Mouse (Mus musculus): ENCODE measurements around the gene Abca7. TPM values are rescaled to one million over a fixed set of nuclear protein-coding genes. Genes with fewer than 3 reads are reported as not detected.

The Abca7 gene
- polyA plus RNA-seq, 1 experiment from 2014 or later: 3.4 TPM

DNA sequence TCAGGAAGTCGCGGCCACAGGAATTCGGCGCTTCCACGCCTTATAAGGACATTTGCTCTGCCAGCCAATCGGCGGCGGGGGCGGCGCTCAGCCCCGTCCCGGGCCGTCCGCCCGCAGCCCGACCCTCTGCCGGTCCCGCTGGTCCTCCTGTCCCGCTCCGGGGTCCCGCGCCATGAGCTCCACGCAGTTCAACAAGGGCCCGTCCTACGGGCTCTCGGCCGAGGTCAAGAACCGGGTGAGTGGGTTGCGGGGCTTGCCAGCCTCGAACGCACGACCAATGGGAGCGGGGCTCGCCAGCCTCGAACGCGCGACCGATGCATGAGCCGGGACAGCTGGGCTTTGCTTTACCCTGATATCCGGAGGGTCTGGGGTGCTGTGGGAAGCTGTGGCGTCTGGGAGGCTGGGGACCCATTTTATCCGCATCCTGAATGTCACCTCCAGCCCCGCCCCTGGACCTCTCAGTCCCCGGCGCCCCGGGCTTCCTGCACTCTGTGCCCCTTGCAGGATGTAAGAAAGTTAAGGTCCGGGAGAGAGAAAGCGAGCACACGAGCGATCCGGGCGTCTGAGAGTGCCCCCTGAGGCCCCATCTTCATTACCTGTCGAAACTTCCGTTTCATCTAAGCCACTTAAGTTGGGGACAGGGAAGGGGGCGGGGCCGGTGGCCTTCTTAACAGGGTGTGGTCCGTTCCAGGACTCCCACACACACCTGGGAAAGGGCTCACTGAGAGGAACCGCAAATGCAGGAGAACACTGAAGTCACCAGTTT lies 7.6 kb upstream of the Abca7 start, which contains the start of gene Cnn2:
Gene Cnn2 (plus strand): TSS at position 79 of the 766 bp plus-strand sequence.
- Histone ChIP-seq H3K4me2 (ENCODE audit: low read depth, low read length) (peak within 1 kb of the TSS; percentile 78), H3K36me3 (ENCODE audit: control insufficient read depth, insufficient read depth, low read length) (peaks cover 8% of the 10 kb centered on the region), H3K4me1 (ENCODE audit: control insufficient read depth, insufficient read depth, low read length) (peaks cover 44% of the 10 kb centered on the region), H3K9ac (ENCODE audit: low read depth, low read length) (peak within 1 kb of the TSS; percentile 82), H3K27ac (ENCODE audit: low read length) (peak within 1 kb of the TSS; percentile 96), H3K4me3 (ENCODE audit: low read length) (peak within 1 kb of the TSS; percentile 77), H3K27me3 (replicated peaks; ENCODE audit: control insufficient read depth, insufficient read depth, low read length) (no peaks in the 10 kb centered on the region), H3K9me3 (ENCODE audit: control insufficient read depth, low read length) (peaks cover 3% of the 10 kb centered on the region)
- under 1% methylated on average over 59 of the region's 59 CpGs for WGBS
- peak; percentile 10; the same call in 1 of the 2 replicates for ATAC-seq

DNA sequence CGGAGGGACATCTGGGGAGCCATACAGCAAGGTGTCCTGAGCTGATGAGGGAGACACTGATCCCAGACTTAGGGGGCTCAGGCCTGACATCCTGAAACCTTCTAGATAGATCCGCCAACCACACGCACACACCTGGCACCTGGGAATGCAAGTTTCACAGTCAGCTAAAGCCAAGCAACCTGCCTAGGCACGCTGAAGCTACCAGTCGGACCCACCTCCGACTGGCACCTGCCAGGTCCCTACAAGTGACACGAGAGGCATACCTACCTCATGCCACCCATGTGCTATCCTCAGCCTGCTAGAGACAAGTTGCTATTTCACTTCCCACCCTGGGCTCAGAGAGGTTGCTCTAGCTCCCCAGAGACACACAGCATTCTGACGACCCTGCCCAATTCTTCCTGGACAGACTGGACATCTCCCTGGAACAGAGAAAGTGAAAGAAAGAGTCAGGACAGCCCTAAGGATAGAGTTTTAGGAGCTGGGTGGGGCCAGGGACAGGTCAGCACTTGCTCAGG lies 7.0 kb upstream of the Abca7 start:
- Histone ChIP-seq H3K4me2 (ENCODE audit: low read depth, low read length) (peak overlapping the region; percentile 78), H3K4me3 (ENCODE audit: low read length) (peak overlapping the region; percentile 77), H3K27me3 (replicated peaks; ENCODE audit: control insufficient read depth, insufficient read depth, low read length) (no peaks in the 10 kb centered on the region), H3K4me1 (ENCODE audit: control insufficient read depth, insufficient read depth, low read length) (peaks cover 44% of the 10 kb centered on the region), H3K27ac (ENCODE audit: low read length) (peak overlapping the region; percentile 96), H3K9me3 (ENCODE audit: control insufficient read depth, low read length) (peaks cover 3% of the 10 kb centered on the region), H3K36me3 (ENCODE audit: control insufficient read depth, insufficient read depth, low read length) (peaks cover 9% of the 10 kb centered on the region), H3K9ac (ENCODE audit: low read depth, low read length) (peak overlapping the region; percentile 82)
- ATAC-seq: no peak
- WGBS: 29% methylated on average over 8 of the region's 8 CpGs

DNA sequence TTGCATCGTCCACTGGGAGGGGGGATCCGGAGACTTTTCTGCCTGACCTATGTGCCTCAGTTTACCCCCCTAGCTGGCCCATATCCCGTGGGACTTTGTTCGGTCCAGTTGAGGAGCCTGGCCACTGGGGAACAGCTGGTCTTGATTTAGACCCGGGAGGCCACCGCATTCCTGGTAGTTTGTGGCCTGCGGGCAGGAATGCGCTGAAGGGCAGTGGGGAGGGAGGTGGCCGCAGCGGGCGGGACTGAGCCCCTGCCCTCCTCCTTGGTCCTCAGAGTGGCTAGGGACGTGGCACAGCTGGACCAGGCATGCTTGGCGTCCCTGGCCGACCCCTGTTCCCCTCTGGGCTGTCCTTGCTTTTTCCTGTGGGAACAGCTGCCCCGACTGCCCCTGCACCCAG lies 6.4 kb upstream of the Abca7 start:
- H3K4me2 ChIP-seq (ENCODE audit: low read depth, low read length): peak overlapping the region; percentile 78
- H3K9ac ChIP-seq (ENCODE audit: low read depth, low read length): peak overlapping the region; percentile 82
- ATAC-seq: no peak
- 34% methylated on average over 15 of the region's 15 CpGs for WGBS
- peak overlapping the region; percentile 96 for H3K27ac ChIP-seq (ENCODE audit: low read length)
- peak overlapping the region; percentile 77 for H3K4me3 ChIP-seq (ENCODE audit: low read length)
- no peaks in the 10 kb centered on the region for H3K27me3 ChIP-seq (replicated peaks; ENCODE audit: control insufficient read depth, insufficient read depth, low read length)
- peaks cover 44% of the 10 kb centered on the region for H3K4me1 ChIP-seq (ENCODE audit: control insufficient read depth, insufficient read depth, low read length)
- peaks cover 9% of the 10 kb centered on the region for H3K36me3 ChIP-seq (ENCODE audit: control insufficient read depth, insufficient read depth, low read length)
- peaks cover 3% of the 10 kb centered on the region for H3K9me3 ChIP-seq (ENCODE audit: control insufficient read depth, low read length)

DNA sequence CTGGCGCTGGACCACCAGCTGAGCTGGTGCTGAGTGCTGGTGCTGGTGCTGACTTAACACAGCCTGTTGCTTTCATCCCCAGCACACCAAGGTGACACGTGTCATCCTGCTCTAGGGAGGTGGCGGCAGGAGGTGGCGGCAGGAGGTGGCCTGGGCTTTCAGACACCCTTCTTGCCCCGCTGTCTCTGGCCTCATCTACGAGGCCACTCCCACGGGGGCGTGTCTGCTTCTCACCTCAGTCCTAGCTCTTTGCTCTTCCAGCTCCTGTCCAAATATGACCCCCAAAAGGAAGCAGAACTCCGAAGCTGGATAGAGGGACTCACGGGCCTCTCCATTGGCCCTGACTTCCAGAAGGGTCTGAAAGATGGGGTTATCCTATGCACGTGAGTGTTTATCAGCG lies 5.2 kb upstream of the Abca7 start:
- no peak for ATAC-seq
- Histone ChIP-seq H3K4me2 (ENCODE audit: low read depth, low read length) (peak overlapping the region; percentile 26; the same call in 1 of the 2 replicates), H3K4me3 (ENCODE audit: low read length) (peak overlapping the region; percentile 26; the same call in 1 of the 2 replicates), H3K4me1 (ENCODE audit: control insufficient read depth, insufficient read depth, low read length) (peaks cover 41% of the 10 kb centered on the region), H3K27me3 (replicated peaks; ENCODE audit: control insufficient read depth, insufficient read depth, low read length) (no peaks in the 10 kb centered on the region), H3K36me3 (ENCODE audit: control insufficient read depth, insufficient read depth, low read length) (peaks cover 9% of the 10 kb centered on the region), H3K9me3 (ENCODE audit: control insufficient read depth, low read length) (peaks cover 3% of the 10 kb centered on the region), H3K27ac (ENCODE audit: low read length) (no peak overlapping the region), H3K9ac (ENCODE audit: low read depth, low read length) (no peak overlapping the region)
- 73% methylated on average over 12 of the region's 12 CpGs for WGBS

DNA sequence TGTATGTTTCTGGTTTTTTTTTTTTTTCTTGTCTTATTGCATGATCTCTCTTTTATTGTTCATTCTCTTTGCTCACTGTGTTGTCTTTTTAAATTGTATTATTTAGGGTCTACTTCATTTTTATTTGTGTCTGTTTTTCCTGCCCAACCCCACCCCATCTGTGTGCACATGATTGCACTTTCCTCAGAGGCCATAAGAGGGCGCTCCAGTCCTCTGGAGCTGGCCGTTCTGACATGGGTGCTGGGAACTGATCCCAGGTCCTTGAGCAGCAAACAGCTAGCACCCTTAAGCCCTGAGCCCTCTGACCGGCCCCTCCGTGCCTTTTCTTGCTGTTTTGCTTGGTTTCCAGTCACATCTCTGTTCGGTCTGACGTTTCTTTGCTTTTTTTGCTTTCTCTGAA lies 4.7 kb upstream of the Abca7 start:
- no peak overlapping the region; the same call in 1 of the 2 replicates for H3K4me3 ChIP-seq (ENCODE audit: low read length)
- peaks cover 9% of the 10 kb centered on the region for H3K36me3 ChIP-seq (ENCODE audit: control insufficient read depth, insufficient read depth, low read length)
- H3K4me1 ChIP-seq (ENCODE audit: control insufficient read depth, insufficient read depth, low read length): peaks cover 36% of the 10 kb centered on the region
- 0 out of 2 replicates have a peak overlapping the region, but pooled peaks have one; percentile 26 for H3K4me2 ChIP-seq (ENCODE audit: low read depth, low read length)
- H3K9ac ChIP-seq (ENCODE audit: low read depth, low read length): no peak overlapping the region
- H3K9me3 ChIP-seq (ENCODE audit: control insufficient read depth, low read length): peaks cover 3% of the 10 kb centered on the region
- no peaks in the 10 kb centered on the region for H3K27me3 ChIP-seq (replicated peaks; ENCODE audit: control insufficient read depth, insufficient read depth, low read length)
- WGBS: 88% methylated on average over 6 of the region's 6 CpGs
- no peak overlapping the region for H3K27ac ChIP-seq (ENCODE audit: low read length)
- no peak for ATAC-seq

DNA sequence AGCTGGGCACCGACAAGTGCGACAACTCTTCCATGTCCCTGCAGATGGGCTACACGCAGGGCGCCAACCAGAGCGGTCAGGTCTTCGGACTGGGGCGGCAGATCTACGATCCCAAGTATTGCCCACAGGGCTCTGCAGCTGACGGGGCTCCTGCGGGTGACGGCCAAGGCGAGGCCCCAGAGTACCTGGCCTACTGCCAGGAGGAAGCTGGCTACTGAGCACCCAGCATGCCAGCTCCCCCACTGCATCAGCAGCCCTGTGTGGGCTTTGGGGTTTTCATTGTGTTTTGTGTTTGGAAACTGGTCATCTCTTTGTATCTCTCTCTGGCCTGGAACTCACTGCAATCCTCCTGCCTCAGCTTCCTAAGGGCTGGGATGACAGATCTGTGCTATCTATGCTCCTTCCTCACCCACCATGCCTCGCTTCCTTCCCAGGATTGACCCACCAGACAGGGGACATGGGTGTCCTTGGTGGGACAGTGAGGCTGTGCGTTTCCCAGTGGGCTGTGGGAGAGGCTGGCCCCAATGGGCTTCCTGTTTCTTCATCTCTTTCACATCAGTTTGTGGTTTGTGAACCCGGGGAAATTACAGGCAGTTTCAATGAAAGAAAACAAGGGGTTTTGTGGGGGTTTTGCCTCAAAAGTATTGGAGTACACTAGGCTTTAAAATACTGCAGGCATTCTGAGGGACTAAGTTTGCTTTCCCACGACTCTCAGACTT lies 1.7 kb upstream of the Abca7 start:
- no peak for ATAC-seq
- H3K4me1 ChIP-seq (ENCODE audit: control insufficient read depth, insufficient read depth, low read length): peaks cover 17% of the 10 kb centered on the region
- H3K36me3 ChIP-seq (ENCODE audit: control insufficient read depth, insufficient read depth, low read length): peaks cover 9% of the 10 kb centered on the region
- no peak overlapping the region for H3K9ac ChIP-seq (ENCODE audit: low read depth, low read length)
- no peak overlapping the region for H3K27ac ChIP-seq (ENCODE audit: low read length)
- no peak overlapping the region for H3K4me2 ChIP-seq (ENCODE audit: low read depth, low read length)
- peaks cover 3% of the 10 kb centered on the region for H3K9me3 ChIP-seq (ENCODE audit: control insufficient read depth, low read length)
- H3K27me3 ChIP-seq (replicated peaks; ENCODE audit: control insufficient read depth, insufficient read depth, low read length): no peaks in the 10 kb centered on the region
- 81% methylated on average over 16 of the region's 16 CpGs for WGBS
- no peak overlapping the region for H3K4me3 ChIP-seq (ENCODE audit: low read length)

DNA sequence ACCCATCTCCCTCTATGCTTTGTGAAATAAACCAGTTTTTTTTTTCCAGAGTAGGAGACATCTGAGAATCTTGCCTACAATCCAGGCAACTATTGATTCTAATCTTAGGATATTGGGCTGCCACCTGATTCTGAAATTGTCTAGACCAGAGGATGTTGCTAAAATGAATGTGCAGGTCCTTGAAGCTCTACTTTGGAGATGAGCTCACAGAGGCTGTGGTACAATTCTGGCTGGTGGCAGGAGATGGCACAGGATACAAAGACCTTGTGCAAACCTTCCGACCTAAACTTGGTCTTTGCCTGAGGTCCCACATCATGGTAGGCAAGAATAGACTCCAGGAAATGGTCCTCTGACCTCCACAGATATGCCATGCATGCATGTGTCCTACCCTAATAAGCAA lies 658 bp upstream of the Abca7 start:
- H3K36me3 ChIP-seq (ENCODE audit: control insufficient read depth, insufficient read depth, low read length): peaks cover 9% of the 10 kb centered on the region
- peaks cover 11% of the 10 kb centered on the region for H3K4me1 ChIP-seq (ENCODE audit: control insufficient read depth, insufficient read depth, low read length)
- 66% methylated on average over 1 of the region's 1 CpGs for WGBS
- no peak overlapping the region for H3K4me3 ChIP-seq (ENCODE audit: low read length)
- H3K9me3 ChIP-seq (ENCODE audit: control insufficient read depth, low read length): peaks cover 3% of the 10 kb centered on the region
- H3K27me3 ChIP-seq (replicated peaks; ENCODE audit: control insufficient read depth, insufficient read depth, low read length): no peaks in the 10 kb centered on the region
- no peak overlapping the region for H3K4me2 ChIP-seq (ENCODE audit: low read depth, low read length)
- H3K27ac ChIP-seq (ENCODE audit: low read length): peak overlapping the region; percentile 17; the same call in 1 of the 2 replicates
- ATAC-seq: no peak
- no peak overlapping the region for H3K9ac ChIP-seq (ENCODE audit: low read depth, low read length)

DNA sequence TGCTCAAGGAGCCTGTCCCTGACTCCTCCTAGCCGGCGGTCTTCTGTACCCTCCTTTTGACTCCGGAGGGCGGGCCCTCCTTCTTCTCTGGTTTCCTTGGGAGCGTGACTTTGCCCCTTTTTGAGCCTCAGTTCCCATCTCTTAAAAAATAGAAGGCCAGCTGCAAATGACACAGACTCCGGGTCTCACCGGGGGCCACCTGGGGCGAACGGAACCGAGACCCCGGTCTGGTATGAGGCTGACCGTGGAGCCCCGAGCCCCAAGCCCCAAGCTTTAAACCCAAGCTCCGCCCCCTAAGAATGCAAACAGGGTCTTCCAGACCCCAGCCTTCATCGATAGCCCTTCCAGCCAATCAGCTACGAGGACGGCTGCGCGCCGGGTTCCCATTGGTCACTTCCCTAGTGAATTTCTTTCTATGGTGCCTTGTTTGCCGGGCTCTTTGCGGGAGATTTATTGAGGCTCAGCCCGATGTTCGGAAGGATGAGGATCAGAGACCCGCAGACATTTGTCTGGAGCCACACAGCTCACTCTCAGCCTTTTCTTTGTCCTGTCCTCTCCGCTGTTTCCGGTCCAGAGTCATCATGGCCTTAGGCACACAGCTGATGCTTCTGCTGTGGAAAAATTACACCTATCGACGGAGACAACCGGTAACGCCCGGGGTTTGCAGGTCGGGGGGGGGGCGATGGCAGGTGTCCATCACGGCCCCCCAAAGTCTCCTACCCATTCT lies 903 bp downstream of the Abca7 start:
- under 1% methylated on average over 35 of the region's 35 CpGs for WGBS
- H3K27ac ChIP-seq (ENCODE audit: low read length): peak overlapping the region; percentile 62
- peak; percentile 60 for ATAC-seq
- peaks cover 6% of the 10 kb centered on the region; the same call in 1 of the 2 replicates for H3K36me3 ChIP-seq (ENCODE audit: control insufficient read depth, insufficient read depth, low read length)
- H3K4me2 ChIP-seq (ENCODE audit: low read depth, low read length): peak overlapping the region; percentile 90
- no peaks in the 10 kb centered on the region for H3K9me3 ChIP-seq (ENCODE audit: control insufficient read depth, low read length)
- peak overlapping the region; percentile 57 for H3K4me3 ChIP-seq (ENCODE audit: low read length)
- H3K9ac ChIP-seq (ENCODE audit: low read depth, low read length): peak overlapping the region; percentile 68
- H3K4me1 ChIP-seq (ENCODE audit: control insufficient read depth, insufficient read depth, low read length): peaks cover 7% of the 10 kb centered on the region
- H3K27me3 ChIP-seq (replicated peaks; ENCODE audit: control insufficient read depth, insufficient read depth, low read length): 0 out of 2 replicates have a peak, but pooled peaks cover 6% of the 10 kb centered on the region

All from intestine, embryonic 16.5 days (tissue).